Comparison of ENCODE assay signal across 14 mouse cellular contexts in genomic region chr13:94208892-94209291, GRCm38 (mm10).
DNase-seq lines count a peak whose midpoint lies in the region; ATAC-seq and TF ChIP-seq lines count a peak whose summit lies in the region.
"Had no signal": no experiment of that assay in that cellular context is flagged by ENCODE, and none has a peak within 500 bp of the region (broad histone marks: within the 10 kb centered on the region; RNA-seq: fewer than 3 reads in every experiment).

No protein-coding gene starts in this region.

- intact Hi-C loops in heart, adult 2 months (cut with DNase I), result loop anchor here (10.0 kb wide), 1 partner anchor 144 kb away; no protein-coding TSS in a partner anchor

- H3K9me3 ChIP-seq in liver, postnatal 0 days (ENCODE audit: low read length), result no peaks in the 10 kb centered on the region
- 0 out of 2 replicates have a peak, but pooled peaks cover 2% of the 10 kb centered on the region for H3K9me3 ChIP-seq in liver, embryonic 11.5 days (ENCODE audit: control insufficient read depth, low read length)
- no peaks in the 10 kb centered on the region for H3K9me3 ChIP-seq in ES-E14 (ENCODE audit: control insufficient read depth, insufficient read depth, low read depth, low read length)
- H3K9me3 ChIP-seq in embryonic facial prominence, embryonic 10.5 days, result peaks cover 7% of the 10 kb centered on the region; the same call in 1 of the 2 replicates
- H3K9me3 ChIP-seq in forebrain, embryonic 13.5 days (replicated peaks), result peaks cover 3% of the 10 kb centered on the region; the same call in 1 of the 2 replicates
- H3K9me3 ChIP-seq: heart, embryonic 15.5 days had no signal

- H3K9ac ChIP-seq in heart, adult 2 months (ENCODE audit: low read depth, low read length), result no peak overlapping the region
- no peak overlapping the region for H3K9ac ChIP-seq in liver, postnatal 0 days (replicated peaks)
- H3K9ac ChIP-seq in liver, embryonic 11.5 days (ENCODE audit: low read depth, low read length), result no peak overlapping the region
- no peak overlapping the region for H3K9ac ChIP-seq in ES-E14 (ENCODE audit: insufficient read depth, low read depth, low read length, poor library complexity, severe bottlenecking)
- no peak overlapping the region for H3K9ac ChIP-seq in forebrain, embryonic 13.5 days
- H3K9ac ChIP-seq: heart, embryonic 15.5 days had no signal

- H3K4me1 ChIP-seq in heart, adult 2 months (ENCODE audit: control insufficient read depth, insufficient read depth, low read length), result no peaks in the 10 kb centered on the region
- no peaks in the 10 kb centered on the region for H3K4me1 ChIP-seq in liver, postnatal 0 days (ENCODE audit: insufficient read depth)
- no peaks in the 10 kb centered on the region; the same call in 1 of the 2 replicates for H3K4me1 ChIP-seq in liver, embryonic 11.5 days (replicated peaks; ENCODE audit: control insufficient read depth, insufficient read depth, low read length)
- H3K4me1 ChIP-seq in ES-E14 (ENCODE audit: control insufficient read depth in 2 of 2, insufficient read depth in 2 of 2, low read length in 2 of 2, poor library complexity in 1 of 2), result no peaks in the 10 kb centered on the region
- peaks cover 11% of the 10 kb centered on the region for H3K4me1 ChIP-seq in embryonic facial prominence, embryonic 10.5 days
- H3K4me1 ChIP-seq in forebrain, embryonic 13.5 days, result peaks cover 17% of the 10 kb centered on the region
- H3K4me1 ChIP-seq: heart, embryonic 15.5 days had no signal

- H3K27ac ChIP-seq in heart, adult 2 months, result no peak overlapping the region
- H3K27ac ChIP-seq in liver, postnatal 0 days (ENCODE audit: low read depth), result no peak overlapping the region
- H3K27ac ChIP-seq in liver, embryonic 11.5 days (ENCODE audit: low read depth, low read length), result no peak overlapping the region
- H3K27ac ChIP-seq in ES-E14 (ENCODE audit: insufficient read depth, low read depth, low read length, poor library complexity, severe bottlenecking), result no peak overlapping the region
- H3K27ac ChIP-seq in embryonic facial prominence, embryonic 10.5 days (replicated peaks), result no peak overlapping the region
- no peak overlapping the region for H3K27ac ChIP-seq in forebrain, embryonic 13.5 days
- H3K27ac ChIP-seq: heart, embryonic 15.5 days had no signal

- DNase-seq in heart, adult 2 months, result no peak
- no peak for DNase-seq in heart, adult 8-10 months (ENCODE audit: low spot score)
- DNase-seq in liver, postnatal 0 days, result no peak
- no peak for DNase-seq in liver, embryonic 11.5 days (ENCODE audit: low spot score)
- DNase-seq in ES-E14 (ENCODE audit: low read depth, low spot score), result peak; percentile 22
- DNase-seq in induced T-regulatory cell, adult 2 months (ENCODE audit: low read depth), result peak; percentile 20
- no peak for DNase-seq in embryonic facial prominence, embryonic 10.5 days (ENCODE audit: low spot score)
- DNase-seq: cerebellum, adult 11-12 months; kidney, postnatal 14 days; left cerebral cortex, postnatal 4 days; lung, adult 2 months; right cerebral cortex, adult 18-20 months had no signal

- no peaks in the 10 kb centered on the region for H3K36me3 ChIP-seq in heart, adult 2 months (ENCODE audit: control insufficient read depth, insufficient read depth, low read length)
- peaks cover 20% of the 10 kb centered on the region for H3K36me3 ChIP-seq in liver, postnatal 0 days (replicated peaks; ENCODE audit: insufficient read depth, low read length)
- H3K36me3 ChIP-seq in liver, embryonic 11.5 days (ENCODE audit: control insufficient read depth, insufficient read depth, low read length), result peaks cover 6% of the 10 kb centered on the region
- peaks cover 3% of the 10 kb centered on the region; the same call in 1 of the 2 replicates for H3K36me3 ChIP-seq in ES-E14 (ENCODE audit: control insufficient read depth, insufficient read depth, low read length, poor library complexity, severe bottlenecking)
- peaks cover 18% of the 10 kb centered on the region for H3K36me3 ChIP-seq in embryonic facial prominence, embryonic 10.5 days (replicated peaks)
- H3K36me3 ChIP-seq in forebrain, embryonic 13.5 days (ENCODE audit: poor library complexity, severe bottlenecking), result peaks cover 20% of the 10 kb centered on the region

- TF ChIP-seq EP300 in heart, adult 2 months (IDR thresholded peaks at IDR 0.05; ENCODE audit: insufficient read depth, low read depth, low read length), result no peak
- no peak for TF ChIP-seq EP300 in liver, postnatal 0 days (IDR thresholded peaks at IDR 0.05; ENCODE audit: low read depth)

- no peak overlapping the region for H3K4me2 ChIP-seq in liver, postnatal 0 days (ENCODE audit: low read depth, low read length)
- no peak overlapping the region for H3K4me2 ChIP-seq in liver, embryonic 11.5 days
- no peak overlapping the region for H3K4me2 ChIP-seq in forebrain, embryonic 13.5 days
- H3K4me2 ChIP-seq: heart, embryonic 15.5 days had no signal

- no peak overlapping the region for H3K4me3 ChIP-seq in heart, adult 2 months
- H3K4me3 ChIP-seq in liver, postnatal 0 days (ENCODE audit: low read depth, low read length), result no peak overlapping the region
- no peak overlapping the region for H3K4me3 ChIP-seq in liver, embryonic 11.5 days (ENCODE audit: low read depth, low read length)
- no peak overlapping the region for H3K4me3 ChIP-seq in ES-E14 (ENCODE audit: insufficient read depth in 1 of 2, low read depth in 1 of 2, low read length in 2 of 2, poor library complexity in 1 of 2, severe bottlenecking in 1 of 2)
- no peak overlapping the region for H3K4me3 ChIP-seq in embryonic facial prominence, embryonic 10.5 days
- no peak overlapping the region for H3K4me3 ChIP-seq in forebrain, embryonic 13.5 days
- H3K4me3 ChIP-seq: heart, embryonic 15.5 days had no signal

- no peak for ATAC-seq in liver, postnatal 0 days
- no peak for ATAC-seq in liver, embryonic 11.5 days (replicated peaks; ENCODE audit: low FRiP score)
- ATAC-seq in forebrain, embryonic 13.5 days, result no peak

- in situ Hi-C loops in ES-E14 (cut with MboI; ENCODE audit: low sequenced_read_pairs in 2 of 2, unreplicated experiment in 2 of 2), result no loop called here

- H3K79me2 ChIP-seq in heart, adult 2 months (replicated peaks; ENCODE audit: control insufficient read depth, insufficient read depth, low read length), result no peaks in the 10 kb centered on the region

- peak; percentile 63 for TF ChIP-seq CTCF in heart, adult 2 months (IDR thresholded peaks at IDR 0.05)
- peak; percentile 71 for TF ChIP-seq CTCF in liver, postnatal 0 days (IDR thresholded peaks at IDR 0.05; ENCODE audit: low read depth)

- H3K27me3 ChIP-seq in heart, adult 2 months (ENCODE audit: control insufficient read depth, insufficient read depth, low read length), result no peaks in the 10 kb centered on the region
- no peaks in the 10 kb centered on the region for H3K27me3 ChIP-seq in liver, postnatal 0 days (ENCODE audit: insufficient read depth, low read length)
- H3K27me3 ChIP-seq in liver, embryonic 11.5 days (replicated peaks; ENCODE audit: control insufficient read depth, insufficient read depth, low read length), result no peaks in the 10 kb centered on the region
- H3K27me3 ChIP-seq in embryonic facial prominence, embryonic 10.5 days (replicated peaks; ENCODE audit: low read depth, poor library complexity, severe bottlenecking), result no peaks in the 10 kb centered on the region
- H3K27me3 ChIP-seq in forebrain, embryonic 13.5 days, result no peaks in the 10 kb centered on the region
- H3K27me3 ChIP-seq: heart, embryonic 15.5 days had no signal

- no peak for TF ChIP-seq POLR2A in heart, adult 2 months (IDR thresholded peaks at IDR 0.05; ENCODE audit: insufficient read depth, low read depth, low read length)

TF ChIP-seq in ES-E14, 5 proteins besides CTCF, POLR2A, EP300 and RAD21:
- 0 out of 2 replicates have a peak, but pooled peaks have one; percentile 23 for TF ChIP-seq ZC3H11A (IDR thresholded peaks at IDR 0.05; ENCODE audit: borderline replicate concordance, low read depth, low read length)
- TF ChIP-seq MAFK (IDR thresholded peaks at IDR 0.05; ENCODE audit: insufficient read depth, low read depth, low read length), result no peak
- no peak for TF ChIP-seq ZNF384 (IDR thresholded peaks at IDR 0.05; ENCODE audit: low read depth, low read length)

Comparison
In these comparisons a context has a peak if more than half of its experiments do, and no peak if none do; other contexts are left out.
1. DNase-seq: peak in ES-E14 (single experiment) and induced T-regulatory cell, adult 2 months (single experiment); none in heart, adult 2 months (0 of 2), heart, adult 8-10 months (single experiment), liver, postnatal 0 days (single experiment), liver, embryonic 11.5 days (single experiment) and embryonic facial prominence, embryonic 10.5 days (single experiment).